Mouse (Mus musculus): ENCODE data around the gene Lpin2. TPM values are rescaled to one million over a fixed set of nuclear protein-coding genes. Genes with fewer than 3 reads are reported as not detected.

Gene Lpin2
- polyA plus RNA-seq, 1 experiment from 2014 or later = 35.4 TPM

GRCm38 (mm10) chr17:71193485-71193884 is 11.1 kb downstream of the Lpin2 start:
- H3K9ac ChIP-seq (ENCODE audit: low read length) = no peak overlapping the region
- no peaks in the 10 kb centered on the region for H3K36me3 ChIP-seq (ENCODE audit: control insufficient read depth, insufficient read depth, low read length)
- H3K4me3 ChIP-seq (ENCODE audit: low read depth, low read length) = no peak overlapping the region
- no peak overlapping the region for H3K27ac ChIP-seq (ENCODE audit: low read depth, low read length)
- DNase-seq (ENCODE audit: low spot score, missing footprints) (no peak), ATAC-seq (ENCODE audit: low FRiP score) (no peak)
- H3K4me2 ChIP-seq = no peak overlapping the region
- no peaks in the 10 kb centered on the region for H3K4me1 ChIP-seq (ENCODE audit: control insufficient read depth, insufficient read depth, low read length)
- H3K27me3 ChIP-seq (ENCODE audit: control insufficient read depth, insufficient read depth, low read length) = no peaks in the 10 kb centered on the region
- WGBS = 93% methylated on average over 1 of the region's 1 CpGs
- H3K9me3 ChIP-seq (ENCODE audit: control insufficient read depth, low read length) = peaks cover 3% of the 10 kb centered on the region; the same call in 1 of the 2 replicates

GRCm38 (mm10) chr17:71194906-71195632 is 12.7 kb downstream of the Lpin2 start:
- H3K27ac ChIP-seq (ENCODE audit: low read depth, low read length) = no peak overlapping the region
- DNase-seq (ENCODE audit: low spot score, missing footprints) (peak; percentile 68), ATAC-seq (ENCODE audit: low FRiP score) (no peak)
- H3K9me3 ChIP-seq (ENCODE audit: control insufficient read depth, low read length) = peaks cover 3% of the 10 kb centered on the region; the same call in 1 of the 2 replicates
- H3K4me2 ChIP-seq = no peak overlapping the region
- H3K36me3 ChIP-seq (ENCODE audit: control insufficient read depth, insufficient read depth, low read length) = no peaks in the 10 kb centered on the region
- H3K9ac ChIP-seq (ENCODE audit: low read length) = no peak overlapping the region
- 89% methylated on average over 3 of the region's 3 CpGs for WGBS
- H3K27me3 ChIP-seq (ENCODE audit: control insufficient read depth, insufficient read depth, low read length) = no peaks in the 10 kb centered on the region
- no peaks in the 10 kb centered on the region for H3K4me1 ChIP-seq (ENCODE audit: control insufficient read depth, insufficient read depth, low read length)
- no peak overlapping the region for H3K4me3 ChIP-seq (ENCODE audit: low read depth, low read length)

GRCm38 (mm10) chr17:71195633-71196391 is 13.5 kb downstream of the Lpin2 start:
- Histone ChIP-seq H3K9ac (ENCODE audit: low read length) (no peak overlapping the region), H3K9me3 (ENCODE audit: control insufficient read depth, low read length) (peaks cover 3% of the 10 kb centered on the region; the same call in 1 of the 2 replicates), H3K4me3 (ENCODE audit: low read depth, low read length) (no peak overlapping the region), H3K4me1 (ENCODE audit: control insufficient read depth, insufficient read depth, low read length) (no peaks in the 10 kb centered on the region), H3K36me3 (ENCODE audit: control insufficient read depth, insufficient read depth, low read length) (no peaks in the 10 kb centered on the region), H3K4me2 (no peak overlapping the region), H3K27me3 (ENCODE audit: control insufficient read depth, insufficient read depth, low read length) (no peaks in the 10 kb centered on the region), H3K27ac (ENCODE audit: low read depth, low read length) (no peak overlapping the region)
- DNase-seq (ENCODE audit: low spot score, missing footprints) (peak; percentile 89), ATAC-seq (ENCODE audit: low FRiP score) (no peak)
- 76% methylated on average over 10 of the region's 10 CpGs for WGBS

- peaks cover 3% of the 10 kb centered on the region; the same call in 1 of the 2 replicates for H3K9me3 ChIP-seq (ENCODE audit: control insufficient read depth, low read length)
- WGBS = 62% methylated on average over 3 of the region's 3 CpGs
- no peak for ATAC-seq (ENCODE audit: low FRiP score)
Measured at GRCm38 (mm10) chr17:71196415-71196814, 14.1 kb downstream of the Lpin2 start.

GRCm38 (mm10) chr17:71199346-71199745 is 17.0 kb downstream of the Lpin2 start:
- H3K9ac ChIP-seq (ENCODE audit: low read length) = no peak overlapping the region
- H3K9me3 ChIP-seq (ENCODE audit: control insufficient read depth, low read length) = no peaks in the 10 kb centered on the region
- H3K27ac ChIP-seq (ENCODE audit: low read depth, low read length) = no peak overlapping the region
- peaks cover 3% of the 10 kb centered on the region for H3K4me1 ChIP-seq (ENCODE audit: control insufficient read depth, insufficient read depth, low read length)
- no peaks in the 10 kb centered on the region for H3K36me3 ChIP-seq (ENCODE audit: control insufficient read depth, insufficient read depth, low read length)
- ATAC-seq (ENCODE audit: low FRiP score) = no peak
- no peak overlapping the region for H3K4me3 ChIP-seq (ENCODE audit: low read depth, low read length)
- H3K27me3 ChIP-seq (ENCODE audit: control insufficient read depth, insufficient read depth, low read length) = no peaks in the 10 kb centered on the region
- no peak overlapping the region for H3K4me2 ChIP-seq
- no peak for DNase-seq (ENCODE audit: low spot score, missing footprints)
- WGBS = 71% methylated on average over 3 of the region's 3 CpGs

More at GRCm38 (mm10) chr17:71196415-71196814, 14.1 kb downstream of the Lpin2 start:
- no peak for DNase-seq (ENCODE audit: low spot score, missing footprints)
- Histone ChIP-seq H3K4me1 (ENCODE audit: control insufficient read depth, insufficient read depth, low read length) (no peaks in the 10 kb centered on the region), H3K27me3 (ENCODE audit: control insufficient read depth, insufficient read depth, low read length) (no peaks in the 10 kb centered on the region), H3K36me3 (ENCODE audit: control insufficient read depth, insufficient read depth, low read length) (no peaks in the 10 kb centered on the region), H3K27ac (ENCODE audit: low read depth, low read length) (no peak overlapping the region), H3K9ac (ENCODE audit: low read length) (no peak overlapping the region), H3K4me2 (no peak overlapping the region), H3K4me3 (ENCODE audit: low read depth, low read length) (no peak overlapping the region)

GRCm38 (mm10) chr17:71202136-71202535 is 19.8 kb downstream of the Lpin2 start:
- no peak overlapping the region for H3K4me3 ChIP-seq (ENCODE audit: low read depth, low read length)
- H3K36me3 ChIP-seq (ENCODE audit: control insufficient read depth, insufficient read depth, low read length) = no peaks in the 10 kb centered on the region
- peaks cover 3% of the 10 kb centered on the region for H3K4me1 ChIP-seq (ENCODE audit: control insufficient read depth, insufficient read depth, low read length)
- WGBS = 81% methylated on average over 4 of the region's 4 CpGs
- no peaks in the 10 kb centered on the region for H3K27me3 ChIP-seq (ENCODE audit: control insufficient read depth, insufficient read depth, low read length)
- H3K27ac ChIP-seq (ENCODE audit: low read depth, low read length) = no peak overlapping the region
- DNase-seq (ENCODE audit: low spot score, missing footprints) = no peak
- no peak overlapping the region for H3K9ac ChIP-seq (ENCODE audit: low read length)
- H3K9me3 ChIP-seq (ENCODE audit: control insufficient read depth, low read length) = no peaks in the 10 kb centered on the region
- no peak for ATAC-seq (ENCODE audit: low FRiP score)
- H3K4me2 ChIP-seq = no peak overlapping the region

GRCm38 (mm10) chr17:71203998-71204808 is 21.8 kb downstream of the Lpin2 start:
- Histone ChIP-seq H3K4me2 (no peak overlapping the region), H3K4me3 (ENCODE audit: low read depth, low read length) (no peak overlapping the region), H3K9me3 (ENCODE audit: control insufficient read depth, low read length) (no peaks in the 10 kb centered on the region), H3K4me1 (ENCODE audit: control insufficient read depth, insufficient read depth, low read length) (peaks cover 3% of the 10 kb centered on the region), H3K27me3 (ENCODE audit: control insufficient read depth, insufficient read depth, low read length) (no peaks in the 10 kb centered on the region), H3K27ac (ENCODE audit: low read depth, low read length) (no peak overlapping the region), H3K36me3 (ENCODE audit: control insufficient read depth, insufficient read depth, low read length) (no peaks in the 10 kb centered on the region), H3K9ac (ENCODE audit: low read length) (no peak overlapping the region)
- DNase-seq (ENCODE audit: low spot score, missing footprints) = peak; percentile 23
- no peak for ATAC-seq (ENCODE audit: low FRiP score)
- 94% methylated on average over 9 of the region's 9 CpGs for WGBS

- H3K27me3 ChIP-seq (ENCODE audit: control insufficient read depth, insufficient read depth, low read length) = no peaks in the 10 kb centered on the region
- H3K4me2 ChIP-seq = no peak overlapping the region
- no peak overlapping the region for H3K27ac ChIP-seq (ENCODE audit: low read depth, low read length)
- H3K4me1 ChIP-seq (ENCODE audit: control insufficient read depth, insufficient read depth, low read length) = peaks cover 3% of the 10 kb centered on the region
- no peak overlapping the region for H3K9ac ChIP-seq (ENCODE audit: low read length)
- ATAC-seq (ENCODE audit: low FRiP score) = no peak
- no peaks in the 10 kb centered on the region for H3K9me3 ChIP-seq (ENCODE audit: control insufficient read depth, low read length)
- H3K36me3 ChIP-seq (ENCODE audit: control insufficient read depth, insufficient read depth, low read length) = no peaks in the 10 kb centered on the region
- DNase-seq (ENCODE audit: low spot score, missing footprints) = no peak
- 87% methylated on average over 6 of the region's 6 CpGs for WGBS
- no peak overlapping the region for H3K4me3 ChIP-seq (ENCODE audit: low read depth, low read length)
Measured at GRCm38 (mm10) chr17:71204809-71205091, 22.4 kb downstream of the Lpin2 start.

Data from midbrain, embryonic 11.5 days (tissue).